Comparison of ENCODE assay signal across 8 mouse cellular contexts in the genomic region with DNA sequence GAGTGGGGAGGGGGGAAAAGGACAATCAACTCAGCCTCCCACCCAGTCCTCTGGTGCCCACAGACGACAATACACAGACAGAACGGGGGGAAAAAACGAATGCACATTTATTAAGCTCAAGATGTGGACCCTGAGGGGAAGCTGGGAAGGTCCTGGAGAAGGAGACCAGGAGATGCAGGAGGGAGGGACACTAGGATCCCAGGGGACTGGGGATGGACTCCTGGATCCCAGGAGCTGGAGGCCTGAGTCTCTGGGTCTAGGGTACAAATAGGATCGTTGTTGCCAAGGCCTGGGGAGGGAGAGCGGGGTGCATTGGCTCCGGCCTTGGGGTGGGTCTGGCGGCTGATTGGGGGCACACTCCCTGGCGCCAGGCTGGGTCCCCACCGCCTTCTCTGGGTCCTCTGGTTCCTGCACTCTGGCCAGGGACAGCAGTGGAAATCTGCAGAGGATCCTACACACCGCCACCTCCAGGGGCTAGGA. TPM values are rescaled to one million over a fixed set of nuclear protein-coding genes. Genes with fewer than 3 reads are reported as not detected.
DNase-seq lines count a peak whose midpoint lies in the region; ATAC-seq and TF ChIP-seq lines count a peak whose summit lies in the region.

A gene (minus strand): TSS at position 51 of the 480 bp plus-strand sequence.

- peak within 1 kb of the TSS; percentile 21 for H3K4me3 ChIP-seq in intestine, postnatal 0 days (ENCODE audit: low read depth, low read length)
- H3K4me3 ChIP-seq in midbrain, embryonic 11.5 days (ENCODE audit: low read depth, low read length): peak within 1 kb of the TSS; percentile 5; the same call in 1 of the 2 replicates

- peaks cover 13% of the 10 kb centered on the region for H3K27me3 ChIP-seq in intestine, postnatal 0 days (replicated peaks; ENCODE audit: control insufficient read depth, insufficient read depth, low read length)
- H3K27me3 ChIP-seq in midbrain, embryonic 11.5 days (ENCODE audit: control insufficient read depth, insufficient read depth, low read length): peaks cover 7% of the 10 kb centered on the region

- no peaks in the 10 kb centered on the region for H3K4me1 ChIP-seq in intestine, postnatal 0 days (replicated peaks; ENCODE audit: control insufficient read depth, insufficient read depth, low read length)
- no peaks in the 10 kb centered on the region for H3K4me1 ChIP-seq in midbrain, embryonic 11.5 days (ENCODE audit: control insufficient read depth, insufficient read depth, low read length)

- H3K9ac ChIP-seq in intestine, postnatal 0 days (ENCODE audit: low read depth, low read length): no peak within 1 kb of the TSS
- H3K9ac ChIP-seq in midbrain, embryonic 11.5 days (ENCODE audit: low read length): no peak within 1 kb of the TSS

- TF ChIP-seq CTCF in intestine, postnatal 0 days (IDR thresholded peaks at IDR 0.05; ENCODE audit: low read depth): no peak

- DNase-seq in heart, adult 11 months: peak; percentile 95
- no peak for DNase-seq in heart, adult 9 months (ENCODE audit: low spot score in 2 of 2)
- no peak for DNase-seq in adrenal gland, adult 2 months
- DNase-seq in midbrain, embryonic 11.5 days (ENCODE audit: low spot score, missing footprints): no peak
- no peak for DNase-seq in spleen, postnatal 4 days (ENCODE audit: low spot score in 2 of 2)
- no peak for DNase-seq in kidney, adult 18-20 months

- peak within 1 kb of the TSS; percentile 57 for H3K4me2 ChIP-seq in intestine, postnatal 0 days (replicated peaks; ENCODE audit: low read depth)
- peak within 1 kb of the TSS; percentile 27; the same call in 1 of the 2 replicates for H3K4me2 ChIP-seq in midbrain, embryonic 11.5 days

- H3K36me3 ChIP-seq in intestine, postnatal 0 days (ENCODE audit: control insufficient read depth, insufficient read depth): no peaks in the 10 kb centered on the region
- no peaks in the 10 kb centered on the region for H3K36me3 ChIP-seq in midbrain, embryonic 11.5 days (ENCODE audit: control insufficient read depth, insufficient read depth, low read length)

- ATAC-seq in granulocyte monocyte progenitor cell, adult 5-6 weeks (replicated peaks; ENCODE audit: poor library complexity, severe bottlenecking): no peak
- ATAC-seq in intestine, postnatal 0 days: no peak
- no peak for ATAC-seq in midbrain, embryonic 11.5 days (ENCODE audit: low FRiP score)

- no peaks in the 10 kb centered on the region for H3K9me3 ChIP-seq in intestine, postnatal 0 days (ENCODE audit: control insufficient read depth)
- H3K9me3 ChIP-seq in midbrain, embryonic 11.5 days (ENCODE audit: control insufficient read depth, low read length): no peaks in the 10 kb centered on the region

- peak within 1 kb of the TSS; percentile 50 for H3K27ac ChIP-seq in intestine, postnatal 0 days (ENCODE audit: low read depth, low read length)
- H3K27ac ChIP-seq in midbrain, embryonic 11.5 days (ENCODE audit: low read depth, low read length): no peak within 1 kb of the TSS

- WGBS in intestine, postnatal 0 days: 53% methylated on average over 10 of the region's 10 CpGs
- 32% methylated on average over 10 of the region's 10 CpGs for WGBS in midbrain, embryonic 11.5 days

RNA-seq across cellular contexts. Expression of the gene that starts here (rescaled TPM):
- total RNA-seq in adrenal gland, adult 2 months (2021): 100 to 1,000 TPM in 1 of 2 experiments, 10 to 100 TPM in 1; 61.4 to 112 TPM
- polyA plus RNA-seq in adrenal gland, adult 2 months (2012; rRNA removed): 51.0 and 53.5 TPM in 2 replicates
- total RNA-seq in granulocyte monocyte progenitor cell, adult 5-6 weeks (2014; fragmentation: Nextera tagmentation): 332 and 404 TPM in 2 replicates
- 209 and 277 TPM in 2 replicates for total RNA-seq in granulocyte monocyte progenitor cell, adult 5-6 weeks (2017)
- polyA plus RNA-seq in intestine, postnatal 0 days (2015; fragmentation: Nextera tagmentation; extraction: Ambion mirVana): 18.2 and 19.3 TPM in 2 replicates
- polyA plus RNA-seq in midbrain, embryonic 11.5 days (2014; fragmentation: Nextera tagmentation; extraction: Ambion mirVana): 11.3 and 12.6 TPM in 2 replicates
